Mouse (Mus musculus) bone marrow macrophage, adult 2 months (primary cell): ENCODE data around the gene Kmt2a. TPM values are rescaled to one million over a fixed set of nuclear protein-coding genes. Genes with fewer than 3 reads are reported as not detected.

ENCODE experiments used
- H3K27ac ChIP-seq: 2 replicates; pipeline ENCODE4 v1.5.1; 2012; ENCODE audit warnings: low read depth, low read length; ENCODE audit not compliant: insufficient read depth
- H3K4me1 ChIP-seq: 2 replicates; pipeline ENCODE4 v1.6.1; 2012; ENCODE audit warnings: low read length; ENCODE audit not compliant: control insufficient read depth, insufficient read depth
- H3K4me3 ChIP-seq: 2 replicates; pipeline ENCODE4 v1.5.1; 2012; ENCODE audit warnings: mild to moderate bottlenecking, low read length, moderate library complexity; ENCODE audit not compliant: insufficient read depth
- CTCF ChIP-seq: IDR thresholded peaks from 2 replicates; pipeline ENCODE4 v1.5.1; 2012; ENCODE audit warnings: low read depth, mild to moderate bottlenecking, low read length, moderate library complexity
- POLR2A ChIP-seq: IDR thresholded peaks from 2 replicates; pipeline ENCODE4 v1.6.1; 2012; ENCODE audit warnings: mild to moderate bottlenecking, low read depth, low read length, borderline replicate concordance
- polyA plus RNA-seq: library from polyadenylated mRNA; stranded (reverse); fragments of >200 nt; gene quantifications from 2 replicates; pipeline ENCODE4 v1.2.4, GENCODE M21; 2012; ENCODE audit not compliant: missing spikeins, insufficient read depth, insufficient read length

Gene Kmt2a
- polyA plus RNA-seq, 1 experiment = 31.6 TPM

- TF ChIP-seq POLR2A (no peak), CTCF (no peak)
- Histone ChIP-seq H3K4me3 (no peak within 1 kb of the TSS), H3K27ac (no peak within 1 kb of the TSS), H3K4me1 (peaks cover 17% of the 10 kb centered on the region; the same call in 1 of the 2 replicates)
Observed at GRCm38 (mm10) chr9:44802808-44803450, 78.2 kb downstream of the Kmt2a start, which contains the start of gene Ttc36. Gene Ttc36, minus strand, starts transcription at chr9:44803072.

GRCm38 (mm10) chr9:44801669-44802068, 79.4 kb downstream of the Kmt2a start:
- no peak for TF ChIP-seq CTCF
- no peak for TF ChIP-seq POLR2A
- Histone ChIP-seq H3K27ac (no peak overlapping the region), H3K4me3 (no peak overlapping the region), H3K4me1 (peaks cover 17% of the 10 kb centered on the region; the same call in 1 of the 2 replicates)

- no peak for TF ChIP-seq POLR2A
- TF ChIP-seq CTCF = no peak
- Histone ChIP-seq H3K4me3 (peak overlapping the region; percentile 64; the same call in 1 of the 2 replicates), H3K27ac (no peak overlapping the region), H3K4me1 (peaks cover 17% of the 10 kb centered on the region; the same call in 1 of the 2 replicates)
Observed at GRCm38 (mm10) chr9:44799958-44800324, 81.2 kb downstream of the Kmt2a start.

- Histone ChIP-seq H3K4me1 (peaks cover 17% of the 10 kb centered on the region; the same call in 1 of the 2 replicates), H3K4me3 (peak within 1 kb of the TSS; percentile 64), H3K27ac (no peak within 1 kb of the TSS)
- TF ChIP-seq CTCF (no peak), POLR2A (no peak)
Observed at GRCm38 (mm10) chr9:44799102-44799957, 81.8 kb downstream of the Kmt2a start, which contains the start of gene Tmem25. Gene Tmem25, minus strand, starts transcription at chr9:44799307.

GRCm38 (mm10) chr9:44798298-44798697, 82.8 kb downstream of the Kmt2a start:
- Histone ChIP-seq H3K27ac (no peak overlapping the region), H3K4me1 (peaks cover 17% of the 10 kb centered on the region; the same call in 1 of the 2 replicates), H3K4me3 (no peak overlapping the region)
- no peak for TF ChIP-seq POLR2A
- no peak for TF ChIP-seq CTCF

GRCm38 (mm10) chr9:44792842-44793241, 88.3 kb downstream of the Kmt2a start:
- no peak for TF ChIP-seq POLR2A
- TF ChIP-seq CTCF = no peak
- Histone ChIP-seq H3K27ac (no peak overlapping the region), H3K4me3 (no peak overlapping the region), H3K4me1 (no peaks in the 10 kb centered on the region)

- no peak for TF ChIP-seq CTCF
- no peak for TF ChIP-seq POLR2A
- Histone ChIP-seq H3K4me1 (peaks cover 7% of the 10 kb centered on the region), H3K4me3 (peak overlapping the region; percentile 87), H3K27ac (peak overlapping the region; percentile 58)
Observed at GRCm38 (mm10) chr9:44772750-44773651, 108.1 kb downstream of the Kmt2a start.

GRCm38 (mm10) chr9:44772392-44772749, 108.7 kb downstream of the Kmt2a start:
- peaks cover 7% of the 10 kb centered on the region for H3K4me1 ChIP-seq
- TF ChIP-seq POLR2A (no peak), CTCF (no peak)
- H3K27ac ChIP-seq = no peak overlapping the region
- no peak overlapping the region for H3K4me3 ChIP-seq

GRCm38 (mm10) chr9:44771376-44771775, 109.7 kb downstream of the Kmt2a start:
- H3K4me1 ChIP-seq = peaks cover 7% of the 10 kb centered on the region
- no peak overlapping the region for H3K4me3 ChIP-seq
- no peak overlapping the region for H3K27ac ChIP-seq
- TF ChIP-seq CTCF (no peak), POLR2A (no peak)

GRCm38 (mm10) chr9:44768029-44768394, 113.1 kb downstream of the Kmt2a start:
- H3K27ac ChIP-seq = peak overlapping the region; percentile 15; the same call in 1 of the 2 replicates
- peak overlapping the region; percentile 86 for H3K4me3 ChIP-seq
- peaks cover 14% of the 10 kb centered on the region for H3K4me1 ChIP-seq
